Comparison of ENCODE assay signal across 23 mouse cellular contexts in genomic region chr2:68021541-68022152, GRCm38 (mm10).
A peak's percentile ranks its signal among the peaks of the same experiment; 100 is the strongest.
DNase-seq lines count a peak whose midpoint lies in the region; ATAC-seq and TF ChIP-seq lines count a peak whose summit lies in the region.
"Had no signal": no experiment of that assay in that cellular context is flagged by ENCODE, and none has a peak within 500 bp of the region (broad histone marks: within the 10 kb centered on the region; RNA-seq: fewer than 3 reads in every experiment).

No protein-coding gene starts in this region.

- DNase-seq in liver, adult 2 months (ENCODE audit: extremely low read depth, low read depth, low spot score) = peak; percentile 67
- DNase-seq in liver, postnatal 0 days = no peak
- peak; percentile 36 for DNase-seq in kidney, postnatal 10 days
- no peak for DNase-seq in frontal cortex, postnatal 36 days (ENCODE audit: low spot score in 2 of 2)
- DNase-seq in layer of hippocampus, adult 18-20 months (ENCODE audit: low spot score in 2 of 2) = no peak
- DNase-seq: adrenal gland, postnatal 25 days; cerebellum, adult 9-10 months; heart, postnatal 4 days; liver; retina, postnatal 1 day; right cerebral cortex, postnatal 25 days; spleen, adult 18-20 months; thymus, postnatal 14 days had no signal

- no peak for TF ChIP-seq EP300 in liver, postnatal 0 days (IDR thresholded peaks at IDR 0.05; ENCODE audit: low read depth)

- H3K4me2 ChIP-seq in liver, postnatal 0 days (ENCODE audit: low read depth, low read length) = no peak overlapping the region
- H3K4me2 ChIP-seq in kidney, embryonic 14.5 days (replicated peaks; ENCODE audit: low read depth, low read length) = no peak overlapping the region
- H3K4me2 ChIP-seq in midbrain, embryonic 16.5 days (ENCODE audit: low read length) = no peak overlapping the region
- H3K4me2 ChIP-seq: embryonic facial prominence, embryonic 13.5 days; forebrain, embryonic 13.5 days; hindbrain, embryonic 15.5 days; midbrain, embryonic 15.5 days; neural tube, embryonic 13.5 days had no signal

- TF ChIP-seq POLR2A in liver, adult 2 months (IDR thresholded peaks at IDR 0.05; ENCODE audit: extremely low read depth, insufficient read depth, low read length) = no peak

- ATAC-seq in liver, postnatal 0 days = no peak
- ATAC-seq in kidney, embryonic 14.5 days (ENCODE audit: low FRiP score, low TSS enrichment) = peak; percentile 72; the same call in 1 of the 2 replicates
- no peak for ATAC-seq in midbrain, embryonic 16.5 days
- ATAC-seq: forebrain, embryonic 13.5 days; midbrain, embryonic 15.5 days had no signal

- peaks cover 22% of the 10 kb centered on the region for H3K36me3 ChIP-seq in liver, adult 2 months (ENCODE audit: control insufficient read depth, insufficient read depth, low read length)
- H3K36me3 ChIP-seq in liver, postnatal 0 days (replicated peaks; ENCODE audit: insufficient read depth, low read length) = no peaks in the 10 kb centered on the region
- no peaks in the 10 kb centered on the region for H3K36me3 ChIP-seq in kidney, embryonic 14.5 days (ENCODE audit: control insufficient read depth, insufficient read depth, low read length)
- no peaks in the 10 kb centered on the region for H3K36me3 ChIP-seq in midbrain, embryonic 16.5 days (ENCODE audit: control insufficient read depth, insufficient read depth, low read length)
- H3K36me3 ChIP-seq: embryonic facial prominence, embryonic 13.5 days; hindbrain, embryonic 15.5 days; limb, embryonic 10.5 days; midbrain, embryonic 15.5 days; neural tube, embryonic 13.5 days had no signal

- no peaks in the 10 kb centered on the region for H3K9me3 ChIP-seq in liver, postnatal 0 days (ENCODE audit: low read length)
- no peaks in the 10 kb centered on the region for H3K9me3 ChIP-seq in kidney, embryonic 14.5 days (ENCODE audit: control insufficient read depth, low read length)
- no peaks in the 10 kb centered on the region for H3K9me3 ChIP-seq in midbrain, embryonic 16.5 days (replicated peaks; ENCODE audit: control insufficient read depth, low read length, poor library complexity, severe bottlenecking)
- H3K9me3 ChIP-seq: embryonic facial prominence, embryonic 13.5 days; forebrain, embryonic 13.5 days; hindbrain, embryonic 15.5 days; limb, embryonic 10.5 days; midbrain, embryonic 15.5 days; neural tube, embryonic 13.5 days had no signal

- H3K4me1 ChIP-seq in liver, adult 2 months (ENCODE audit: control insufficient read depth, insufficient read depth, low read length) = peaks cover 3% of the 10 kb centered on the region; the same call in 1 of the 2 replicates
- no peaks in the 10 kb centered on the region for H3K4me1 ChIP-seq in liver, postnatal 0 days (ENCODE audit: insufficient read depth)
- H3K4me1 ChIP-seq in kidney, embryonic 14.5 days (ENCODE audit: control insufficient read depth, insufficient read depth, low read length) = no peaks in the 10 kb centered on the region
- no peaks in the 10 kb centered on the region for H3K4me1 ChIP-seq in midbrain, embryonic 16.5 days (ENCODE audit: control insufficient read depth, insufficient read depth, low read length)
- H3K4me1 ChIP-seq: embryonic facial prominence, embryonic 13.5 days; forebrain, embryonic 13.5 days; hindbrain, embryonic 15.5 days; limb, embryonic 10.5 days; midbrain, embryonic 15.5 days; neural tube, embryonic 13.5 days had no signal

- H3K4me3 ChIP-seq in liver, adult 2 months (ENCODE audit: insufficient read depth, low read depth, low read length) = no peak overlapping the region
- H3K4me3 ChIP-seq in liver, postnatal 0 days (ENCODE audit: low read depth, low read length) = no peak overlapping the region
- no peak overlapping the region for H3K4me3 ChIP-seq in kidney, embryonic 14.5 days (ENCODE audit: low read length)
- H3K4me3 ChIP-seq in midbrain, embryonic 16.5 days (ENCODE audit: low read depth, low read length) = no peak overlapping the region
- H3K4me3 ChIP-seq: embryonic facial prominence, embryonic 13.5 days; forebrain, embryonic 13.5 days; hindbrain, embryonic 15.5 days; layer of hippocampus, adult 2 months; limb, embryonic 10.5 days; midbrain, embryonic 15.5 days; myocyte; neural tube, embryonic 13.5 days had no signal

- no peak overlapping the region for H3K9ac ChIP-seq in liver, adult 2 months (ENCODE audit: low read depth, low read length)
- no peak overlapping the region for H3K9ac ChIP-seq in liver, postnatal 0 days (replicated peaks)
- no peak overlapping the region for H3K9ac ChIP-seq in kidney, embryonic 14.5 days (ENCODE audit: low read depth, low read length)
- H3K9ac ChIP-seq in midbrain, embryonic 16.5 days (ENCODE audit: low read depth, low read length) = no peak overlapping the region
- H3K9ac ChIP-seq: embryonic facial prominence, embryonic 13.5 days; forebrain, embryonic 13.5 days; hindbrain, embryonic 15.5 days; midbrain, embryonic 15.5 days; neural tube, embryonic 13.5 days had no signal

- no peaks in the 10 kb centered on the region for H3K27me3 ChIP-seq in liver, adult 2 months (ENCODE audit: control insufficient read depth, insufficient read depth, low read length)
- H3K27me3 ChIP-seq in liver, postnatal 0 days (ENCODE audit: insufficient read depth, low read length) = no peaks in the 10 kb centered on the region
- no peaks in the 10 kb centered on the region for H3K27me3 ChIP-seq in kidney, embryonic 14.5 days (ENCODE audit: control insufficient read depth, insufficient read depth, low read length)
- no peaks in the 10 kb centered on the region for H3K27me3 ChIP-seq in midbrain, embryonic 16.5 days (ENCODE audit: control insufficient read depth, insufficient read depth, low read depth, low read length)
- H3K27me3 ChIP-seq: embryonic facial prominence, embryonic 13.5 days; forebrain, embryonic 13.5 days; hindbrain, embryonic 15.5 days; midbrain, embryonic 15.5 days; neural tube, embryonic 13.5 days had no signal

- TF ChIP-seq CTCF in liver, adult 2 months (IDR thresholded peaks at IDR 0.05; ENCODE audit: low read depth, low read length) = no peak
- TF ChIP-seq CTCF in liver, postnatal 0 days (IDR thresholded peaks at IDR 0.05; ENCODE audit: low read depth) = no peak

- no peak overlapping the region for H3K27ac ChIP-seq in liver, adult 2 months (replicated peaks; ENCODE audit: insufficient read depth, low read depth, low read length)
- H3K27ac ChIP-seq in liver, postnatal 0 days (ENCODE audit: low read depth) = no peak overlapping the region
- H3K27ac ChIP-seq in kidney, embryonic 14.5 days (ENCODE audit: low read depth, low read length) = no peak overlapping the region
- no peak overlapping the region for H3K27ac ChIP-seq in midbrain, embryonic 16.5 days (ENCODE audit: low read length)
- H3K27ac ChIP-seq: embryonic facial prominence, embryonic 13.5 days; forebrain, embryonic 13.5 days; hindbrain, embryonic 15.5 days; layer of hippocampus, adult 2 months; limb, embryonic 10.5 days; midbrain, embryonic 15.5 days; neural tube, embryonic 13.5 days had no signal

- WGBS in liver, adult 2 months = 69% methylated on average over 6 of the region's 6 CpGs
- 73% methylated on average over 6 of the region's 6 CpGs for WGBS in liver, postnatal 0 days (ENCODE audit: insufficient replicate concordance)
- 68% methylated on average over 6 of the region's 6 CpGs for WGBS in kidney, embryonic 14.5 days
- WGBS in midbrain, embryonic 16.5 days = 82% methylated on average over 6 of the region's 6 CpGs

- no peaks in the 10 kb centered on the region for H3K79me2 ChIP-seq in liver, adult 2 months (ENCODE audit: control insufficient read depth, insufficient read depth, low read length)

Comparison
In these comparisons a context has a peak if more than half of its experiments do, and no peak if none do; other contexts are left out.
1. DNase-seq: peak in liver, adult 2 months (single experiment) and kidney, postnatal 10 days (single experiment); none in liver, postnatal 0 days (single experiment), frontal cortex, postnatal 36 days (0 of 2) and layer of hippocampus, adult 18-20 months (0 of 2).